Comparison of ENCODE assay signal across 13 mouse cellular contexts in the genomic region with DNA sequence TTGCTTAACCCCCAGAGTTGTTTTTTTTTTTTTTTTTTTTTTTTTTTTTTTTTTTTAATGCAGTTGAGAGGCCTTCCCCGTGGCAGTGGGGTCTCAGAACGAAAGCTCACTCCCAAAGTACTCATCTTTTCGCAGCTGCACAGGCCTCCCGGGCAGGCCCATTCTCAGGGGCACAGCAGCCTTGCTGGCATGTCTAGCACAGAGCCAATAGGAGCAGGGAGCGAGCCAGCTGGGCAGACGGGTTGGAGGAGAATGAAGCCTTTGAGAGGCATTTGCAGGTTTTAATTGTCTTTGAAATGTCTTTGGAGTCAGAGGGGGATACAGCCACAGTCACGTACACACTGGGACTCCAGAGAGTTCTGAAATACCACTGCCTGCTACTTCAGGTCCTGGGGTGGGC.
A peak's percentile ranks its signal among the peaks of the same experiment; 100 is the strongest.
DNase-seq lines count a peak whose midpoint lies in the region; ATAC-seq and TF ChIP-seq lines count a peak whose summit lies in the region.
"Had no signal": no experiment of that assay in that cellular context is flagged by ENCODE, and none has a peak within 500 bp of the region (broad histone marks: within the 10 kb centered on the region; RNA-seq: fewer than 3 reads in every experiment).

No protein-coding gene starts in this region.

- no peak for TF ChIP-seq EP300 in heart, adult 2 months (IDR thresholded peaks at IDR 0.05; ENCODE audit: insufficient read depth, low read depth, low read length)

- TF ChIP-seq CTCF in hindbrain, postnatal 0 days (IDR thresholded peaks at IDR 0.05; ENCODE audit: low read depth), result no peak
- TF ChIP-seq CTCF in forebrain, postnatal 0 days (IDR thresholded peaks at IDR 0.05; ENCODE audit: low read depth), result no peak
- no peak for TF ChIP-seq CTCF in heart, adult 2 months (IDR thresholded peaks at IDR 0.05)

- peak; percentile 12 for DNase-seq in hindbrain, embryonic 10.5 days (ENCODE audit: low spot score)
- no peak for DNase-seq in hindbrain, postnatal 0 days (ENCODE audit: low spot score)
- no peak for DNase-seq in midbrain, embryonic 10.5 days (ENCODE audit: low spot score)
- DNase-seq in forebrain, postnatal 0 days, result no peak
- no peak for DNase-seq in spleen, postnatal 36 days (ENCODE audit: low spot score in 2 of 2)
- no peak for DNase-seq in heart, adult 2 months
- DNase-seq: heart, postnatal 14 days; liver; lung, postnatal 36 days; thymus, postnatal 4 days had no signal

- no peak overlapping the region for H3K4me3 ChIP-seq in hindbrain, embryonic 10.5 days
- H3K4me3 ChIP-seq in hindbrain, postnatal 0 days (ENCODE audit: low read length), result no peak overlapping the region
- H3K4me3 ChIP-seq in midbrain, embryonic 10.5 days, result no peak overlapping the region
- H3K4me3 ChIP-seq in midbrain, embryonic 15.5 days, result no peak overlapping the region
- no peak overlapping the region for H3K4me3 ChIP-seq in embryonic facial prominence, embryonic 13.5 days
- no peak overlapping the region for H3K4me3 ChIP-seq in forebrain, postnatal 0 days (ENCODE audit: low read depth, low read length)
- H3K4me3 ChIP-seq in heart, adult 2 months, result no peak overlapping the region

- no peak for TF ChIP-seq POLR2A in heart, adult 2 months (IDR thresholded peaks at IDR 0.05; ENCODE audit: insufficient read depth, low read depth, low read length)

- peaks cover 10% of the 10 kb centered on the region for H3K4me1 ChIP-seq in hindbrain, embryonic 10.5 days (replicated peaks)
- H3K4me1 ChIP-seq in hindbrain, postnatal 0 days (ENCODE audit: insufficient read depth, low read length), result peaks cover 5% of the 10 kb centered on the region; the same call in 1 of the 2 replicates
- H3K4me1 ChIP-seq in midbrain, embryonic 10.5 days, result peaks cover 6% of the 10 kb centered on the region
- peaks cover 6% of the 10 kb centered on the region; the same call in 1 of the 2 replicates for H3K4me1 ChIP-seq in midbrain, embryonic 15.5 days
- H3K4me1 ChIP-seq in embryonic facial prominence, embryonic 13.5 days, result peaks cover 19% of the 10 kb centered on the region
- no peaks in the 10 kb centered on the region for H3K4me1 ChIP-seq in forebrain, postnatal 0 days (ENCODE audit: insufficient read depth)
- H3K4me1 ChIP-seq in heart, adult 2 months (ENCODE audit: control insufficient read depth, insufficient read depth, low read length), result no peaks in the 10 kb centered on the region

- no peak overlapping the region for H3K27ac ChIP-seq in hindbrain, embryonic 10.5 days
- no peak overlapping the region for H3K27ac ChIP-seq in hindbrain, postnatal 0 days
- peak overlapping the region; percentile 33; the same call in 1 of the 2 replicates for H3K27ac ChIP-seq in midbrain, embryonic 10.5 days (replicated peaks)
- H3K27ac ChIP-seq in midbrain, embryonic 15.5 days, result no peak overlapping the region
- peak overlapping the region; percentile 45; the same call in 1 of the 2 replicates for H3K27ac ChIP-seq in embryonic facial prominence, embryonic 13.5 days
- H3K27ac ChIP-seq in forebrain, postnatal 0 days (ENCODE audit: low read depth, low read length), result no peak overlapping the region
- no peak overlapping the region for H3K27ac ChIP-seq in heart, adult 2 months

- H3K9ac ChIP-seq in hindbrain, postnatal 0 days (replicated peaks; ENCODE audit: low read length), result no peak overlapping the region
- no peak overlapping the region for H3K9ac ChIP-seq in midbrain, embryonic 15.5 days
- H3K9ac ChIP-seq in embryonic facial prominence, embryonic 13.5 days, result no peak overlapping the region
- no peak overlapping the region for H3K9ac ChIP-seq in forebrain, postnatal 0 days
- no peak overlapping the region for H3K9ac ChIP-seq in heart, adult 2 months (ENCODE audit: low read depth, low read length)

- no peaks in the 10 kb centered on the region for H3K79me2 ChIP-seq in heart, adult 2 months (replicated peaks; ENCODE audit: control insufficient read depth, insufficient read depth, low read length)

- H3K4me2 ChIP-seq in hindbrain, postnatal 0 days (ENCODE audit: low read depth, low read length), result no peak overlapping the region
- no peak overlapping the region for H3K4me2 ChIP-seq in midbrain, embryonic 15.5 days
- H3K4me2 ChIP-seq in embryonic facial prominence, embryonic 13.5 days, result no peak overlapping the region
- no peak overlapping the region for H3K4me2 ChIP-seq in forebrain, postnatal 0 days (ENCODE audit: low read depth)

- intact Hi-C loops in heart, adult 2 months (cut with DNase I), result no loop called here

- 14% methylated on average over 7 of the region's 7 CpGs for WGBS in hindbrain, embryonic 10.5 days
- WGBS in hindbrain, postnatal 0 days, result 23% methylated on average over 7 of the region's 7 CpGs
- WGBS in midbrain, embryonic 10.5 days, result 38% methylated on average over 7 of the region's 7 CpGs
- WGBS in midbrain, embryonic 15.5 days, result 21% methylated on average over 7 of the region's 7 CpGs
- 34% methylated on average over 7 of the region's 7 CpGs for WGBS in embryonic facial prominence, embryonic 13.5 days
- WGBS in forebrain, postnatal 0 days, result 15% methylated on average over 7 of the region's 7 CpGs
- 88% methylated on average over 7 of the region's 7 CpGs for WGBS in heart, adult 2 months

- H3K36me3 ChIP-seq in hindbrain, embryonic 10.5 days, result no peaks in the 10 kb centered on the region
- no peaks in the 10 kb centered on the region for H3K36me3 ChIP-seq in hindbrain, postnatal 0 days (ENCODE audit: insufficient read depth, low read length)
- H3K36me3 ChIP-seq in midbrain, embryonic 10.5 days, result no peaks in the 10 kb centered on the region
- H3K36me3 ChIP-seq in midbrain, embryonic 15.5 days (replicated peaks), result no peaks in the 10 kb centered on the region
- H3K36me3 ChIP-seq in embryonic facial prominence, embryonic 13.5 days, result no peaks in the 10 kb centered on the region
- no peaks in the 10 kb centered on the region for H3K36me3 ChIP-seq in forebrain, postnatal 0 days (ENCODE audit: insufficient read depth)
- H3K36me3 ChIP-seq in heart, adult 2 months (ENCODE audit: control insufficient read depth, insufficient read depth, low read length), result no peaks in the 10 kb centered on the region

- no peaks in the 10 kb centered on the region for H3K9me3 ChIP-seq in hindbrain, embryonic 10.5 days
- H3K9me3 ChIP-seq in hindbrain, postnatal 0 days (ENCODE audit: low read length), result no peaks in the 10 kb centered on the region
- H3K9me3 ChIP-seq in midbrain, embryonic 10.5 days (replicated peaks), result no peaks in the 10 kb centered on the region
- H3K9me3 ChIP-seq in midbrain, embryonic 15.5 days, result no peaks in the 10 kb centered on the region
- H3K9me3 ChIP-seq in embryonic facial prominence, embryonic 13.5 days, result no peaks in the 10 kb centered on the region
- H3K9me3 ChIP-seq in forebrain, postnatal 0 days (ENCODE audit: low read length), result no peaks in the 10 kb centered on the region

- ATAC-seq in hindbrain, postnatal 0 days, result no peak
- no peak for ATAC-seq in midbrain, embryonic 15.5 days (replicated peaks)
- no peak for ATAC-seq in embryonic facial prominence, embryonic 13.5 days (ENCODE audit: insufficient number of reproducible peaks, insufficient read depth, low FRiP score, low TSS enrichment, low read depth)
- peak; percentile 65; the same call in 1 of the 2 replicates for ATAC-seq in forebrain, postnatal 0 days
- ATAC-seq: intestine, postnatal 0 days had no signal

- no peaks in the 10 kb centered on the region for H3K27me3 ChIP-seq in hindbrain, embryonic 10.5 days (ENCODE audit: insufficient read depth, poor library complexity, severe bottlenecking)
- H3K27me3 ChIP-seq in hindbrain, postnatal 0 days (ENCODE audit: insufficient read depth, low read length), result no peaks in the 10 kb centered on the region
- no peaks in the 10 kb centered on the region for H3K27me3 ChIP-seq in midbrain, embryonic 10.5 days (ENCODE audit: low read depth, poor library complexity, severe bottlenecking)
- H3K27me3 ChIP-seq in midbrain, embryonic 15.5 days (replicated peaks), result no peaks in the 10 kb centered on the region
- H3K27me3 ChIP-seq in embryonic facial prominence, embryonic 13.5 days, result no peaks in the 10 kb centered on the region
- no peaks in the 10 kb centered on the region for H3K27me3 ChIP-seq in forebrain, postnatal 0 days (ENCODE audit: insufficient read depth, low read length)
- no peaks in the 10 kb centered on the region for H3K27me3 ChIP-seq in heart, adult 2 months (ENCODE audit: control insufficient read depth, insufficient read depth, low read length)

Comparison
In these comparisons a context has a peak if more than half of its experiments do, and no peak if none do; other contexts are left out.
1. H3K27ac ChIP-seq: peak in midbrain, embryonic 10.5 days (single experiment) and embryonic facial prominence, embryonic 13.5 days (single experiment); none in hindbrain, embryonic 10.5 days (single experiment), hindbrain, postnatal 0 days (single experiment), midbrain, embryonic 15.5 days (single experiment), forebrain, postnatal 0 days (single experiment) and heart, adult 2 months (single experiment).